ENCODE assay signal across 11 mouse cellular contexts in the genomic region with DNA sequence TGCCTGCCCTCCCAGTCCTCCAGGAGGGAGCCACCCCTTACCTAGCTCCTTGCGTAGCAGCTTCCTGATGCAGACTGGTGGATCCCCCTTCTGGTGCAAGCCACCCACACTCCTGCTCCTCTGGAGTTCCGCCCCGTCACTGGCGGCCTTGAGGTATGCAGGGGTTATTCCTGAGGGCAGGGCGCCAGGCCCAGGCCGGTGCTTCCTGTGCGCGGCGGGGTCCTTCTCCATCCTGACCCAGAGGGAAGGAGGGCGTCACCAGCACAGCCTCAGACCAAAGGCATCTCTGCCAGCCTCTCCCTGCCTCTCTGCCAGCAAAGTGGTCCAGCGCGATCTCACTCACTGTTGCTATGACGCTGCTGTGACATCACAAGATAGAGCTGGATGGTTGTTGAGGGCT. TPM values are rescaled to one million over a fixed set of nuclear protein-coding genes. Genes with fewer than 3 reads are reported as not detected.
DNase-seq lines count a peak whose midpoint lies in the region; ATAC-seq lines count a peak whose summit lies in the region.
"Had no signal": no experiment of that assay in that cellular context is flagged by ENCODE, and none has a peak within 500 bp of the region (broad histone marks: within the 10 kb centered on the region; RNA-seq: fewer than 3 reads in every experiment).

A gene (minus strand): TSS at position 344 of the 400 bp plus-strand sequence.

- 32% methylated on average over 13 of the region's 13 CpGs for WGBS in heart, embryonic 15.5 days

- H3K4me2 ChIP-seq in heart, embryonic 15.5 days = peak within 1 kb of the TSS; percentile 9; the same call in 1 of the 2 replicates
- H3K4me2 ChIP-seq: embryonic facial prominence, embryonic 13.5 days; neural tube, embryonic 12.5 days had no signal

- no peaks in the 10 kb centered on the region for H3K9me3 ChIP-seq in heart, embryonic 15.5 days (replicated peaks)
- H3K9me3 ChIP-seq: embryonic facial prominence, embryonic 13.5 days; neural tube, embryonic 12.5 days had no signal

- no peak within 1 kb of the TSS for H3K27ac ChIP-seq in heart, embryonic 15.5 days
- H3K27ac ChIP-seq: embryonic facial prominence, embryonic 13.5 days; neural tube, embryonic 12.5 days had no signal

- no peak within 1 kb of the TSS for H3K4me3 ChIP-seq in heart, embryonic 15.5 days
- H3K4me3 ChIP-seq: embryonic facial prominence, embryonic 13.5 days; neural tube, embryonic 12.5 days had no signal

- 0 out of 2 replicates have a peak, but pooled peaks cover 4% of the 10 kb centered on the region for H3K4me1 ChIP-seq in heart, embryonic 15.5 days (replicated peaks)
- H3K4me1 ChIP-seq: neural tube, embryonic 12.5 days had no signal

- H3K27me3 ChIP-seq in heart, embryonic 15.5 days = no peaks in the 10 kb centered on the region
- H3K27me3 ChIP-seq: embryonic facial prominence, embryonic 13.5 days; neural tube, embryonic 12.5 days had no signal

- H3K9ac ChIP-seq in heart, embryonic 15.5 days = no peak within 1 kb of the TSS
- H3K9ac ChIP-seq: embryonic facial prominence, embryonic 13.5 days; neural tube, embryonic 12.5 days had no signal

- DNase-seq in kidney, adult 18-20 months = peak; percentile 16
- no peak for DNase-seq in kidney, adult 11 months
- peak; percentile 41 for DNase-seq in ZHBTc4 (ENCODE audit: low read depth, low spot score)
- DNase-seq in lung, postnatal 10 days = peak; percentile 55
- DNase-seq in layer of hippocampus, adult 9-10 months (ENCODE audit: low spot score) = no peak
- no peak for DNase-seq in urinary bladder, adult 18-20 months (ENCODE audit: low spot score in 2 of 2)
- DNase-seq in layer of hippocampus, postnatal 36 days = no peak
- DNase-seq: thymus, adult 18-20 months had no signal

- 0 out of 2 replicates have a peak, but pooled peaks cover 4% of the 10 kb centered on the region for H3K36me3 ChIP-seq in heart, embryonic 15.5 days
- H3K36me3 ChIP-seq: embryonic facial prominence, embryonic 13.5 days; neural tube, embryonic 12.5 days had no signal

- 0 out of 2 replicates have a peak, but pooled peaks have one; percentile 54 for ATAC-seq in heart, embryonic 15.5 days (replicated peaks; ENCODE audit: insufficient number of reproducible peaks, insufficient read depth, low FRiP score, low read depth)

RNA-seq across cellular contexts. Expression of the gene that starts here (rescaled TPM):
- not detected in 2 replicates for polyA plus RNA-seq in heart, embryonic 15.5 days (2015; fragmentation: Nextera tagmentation; extraction: Ambion mirVana)
- not detected for total RNA-seq in layer of hippocampus, postnatal 36 days (2021)
- polyA plus RNA-seq: embryonic facial prominence, embryonic 13.5 days; neural tube, embryonic 12.5 days had no signal

Comparison
In these comparisons a context has a peak if more than half of its experiments do, and no peak if none do; other contexts are left out.
1. DNase-seq: peak in kidney, adult 18-20 months (single experiment), ZHBTc4 (single experiment) and lung, postnatal 10 days (single experiment); none in kidney, adult 11 months (single experiment), layer of hippocampus, adult 9-10 months (single experiment), urinary bladder, adult 18-20 months (0 of 2) and layer of hippocampus, postnatal 36 days (0 of 2).
2. Peak in ATAC-seq and H3K4me2 ChIP-seq in heart, embryonic 15.5 days; RNA of the gene not detected or under 1 TPM.